Mouse (Mus musculus): ENCODE data around the gene Acbd7. TPM values are rescaled to one million over a fixed set of nuclear protein-coding genes. Genes with fewer than 3 reads are reported as not detected.

Gene Acbd7
- polyA plus RNA-seq, 1 experiment from 2014 or later = not detected

Other genes with a start within 250 kb of the Acbd7 start
- 38.7 and 42.5 TPM in 2 replicates for gene Fam171a1, start 221.9 kb upstream of the Acbd7 start, polyA plus RNA-seq (2016; fragmentation: Nextera tagmentation; extraction: Ambion mirVana)
- gene Nmt2, start 52.0 kb upstream of the Acbd7 start, polyA plus RNA-seq (2016; fragmentation: Nextera tagmentation; extraction: Ambion mirVana) = 57.5 and 65.1 TPM in 2 replicates
- gene Rpp38, start 3.5 kb upstream of the Acbd7 start, polyA plus RNA-seq (2016; fragmentation: Nextera tagmentation; extraction: Ambion mirVana) = 17.0 and 22.1 TPM in 2 replicates
- not detected in 2 replicates for gene Olah, start 61.0 kb downstream of the Acbd7 start, polyA plus RNA-seq (2016; fragmentation: Nextera tagmentation; extraction: Ambion mirVana)
- 1.3 and 6.5 TPM in 2 replicates for gene Meig1, start 86.5 kb downstream of the Acbd7 start, polyA plus RNA-seq (2016; fragmentation: Nextera tagmentation; extraction: Ambion mirVana)
- 7.4 and 8.4 TPM in 2 replicates for gene Dclre1c, start 88.0 kb downstream of the Acbd7 start, polyA plus RNA-seq (2016; fragmentation: Nextera tagmentation; extraction: Ambion mirVana)
- gene Suv39h2, start 138.9 kb downstream of the Acbd7 start, polyA plus RNA-seq (2016; fragmentation: Nextera tagmentation; extraction: Ambion mirVana) = 27.2 and 38.9 TPM in 2 replicates
- gene Gm45902, start 176.6 kb downstream of the Acbd7 start, polyA plus RNA-seq (2016; fragmentation: Nextera tagmentation; extraction: Ambion mirVana) = 8.8 and 10.5 TPM in 2 replicates
- 110 and 136 TPM in 2 replicates for gene Hspa14, start 176.6 kb downstream of the Acbd7 start, polyA plus RNA-seq (2016; fragmentation: Nextera tagmentation; extraction: Ambion mirVana)
- 0.14 and 0.27 TPM in 2 replicates for gene Cdnf, start 176.9 kb downstream of the Acbd7 start, polyA plus RNA-seq (2016; fragmentation: Nextera tagmentation; extraction: Ambion mirVana)
- 44.2 and 46.8 TPM in 2 replicates for gene Fam107b, start 234.3 kb downstream of the Acbd7 start, polyA plus RNA-seq (2016; fragmentation: Nextera tagmentation; extraction: Ambion mirVana)

All from hindbrain, embryonic 10.5 days (tissue).